Mouse (Mus musculus): ENCODE results near the gene Gin1.
A peak's percentile ranks its signal among the peaks of the same experiment; 100 is the strongest.

DNA sequence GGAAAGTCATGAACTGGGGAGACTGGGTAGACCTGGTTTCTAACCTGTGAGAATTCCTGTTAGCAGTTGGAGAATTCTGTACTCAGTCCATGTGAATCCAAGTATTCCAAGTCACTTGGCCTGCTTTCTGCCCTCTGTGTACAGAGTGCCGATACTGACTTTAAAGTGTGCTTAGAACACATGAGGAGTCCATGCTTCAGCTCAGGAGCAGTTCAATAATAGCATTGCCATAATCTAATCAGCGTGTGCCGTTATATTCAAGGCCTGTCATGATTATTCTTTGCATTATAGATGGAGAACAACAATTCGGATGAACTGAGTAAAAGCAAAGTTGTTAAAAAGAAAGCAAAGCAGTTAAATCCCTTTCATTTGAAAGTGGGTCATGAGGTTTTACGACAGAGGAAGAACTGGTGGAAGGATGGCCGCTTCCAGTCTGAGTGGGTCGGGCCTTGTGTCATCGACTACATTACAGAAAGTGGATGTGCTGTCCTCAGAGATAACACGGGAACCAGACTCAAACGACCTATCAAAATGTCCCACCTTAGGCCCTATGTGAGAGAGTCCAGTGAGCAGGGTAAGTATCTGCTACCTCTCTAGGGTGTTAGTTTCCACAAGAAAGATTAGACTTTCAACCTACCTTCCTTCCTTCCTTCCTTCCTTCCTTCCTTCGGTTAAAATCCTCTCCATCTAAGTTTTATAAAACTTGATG is 15.9 kb downstream of the Gin1 start:
- TF ChIP-seq TAL1 (IDR thresholded peaks at IDR 0.05; ENCODE audit: low read length) (0 out of 3 replicates have a peak, but pooled peaks have one; percentile 23), GATA1 (IDR thresholded peaks at IDR 0.05; ENCODE audit: low read length) (no peak)
